Mouse (Mus musculus) ovary, postnatal 36 days (tissue): Measurements from ENCODE around the gene Ptprcap.

Experiments
- DNase-seq: peaks from one replicate; pipeline ENCODE4 v3.0.0; 2022; ENCODE audit warnings: low spot score, mixed read lengths

Ptprcap gene

GRCm38 (mm10) chr19:4166678-4167476 lies 13.5 kb downstream of the Ptprcap start:
- DNase-seq: no peak

DNA sequence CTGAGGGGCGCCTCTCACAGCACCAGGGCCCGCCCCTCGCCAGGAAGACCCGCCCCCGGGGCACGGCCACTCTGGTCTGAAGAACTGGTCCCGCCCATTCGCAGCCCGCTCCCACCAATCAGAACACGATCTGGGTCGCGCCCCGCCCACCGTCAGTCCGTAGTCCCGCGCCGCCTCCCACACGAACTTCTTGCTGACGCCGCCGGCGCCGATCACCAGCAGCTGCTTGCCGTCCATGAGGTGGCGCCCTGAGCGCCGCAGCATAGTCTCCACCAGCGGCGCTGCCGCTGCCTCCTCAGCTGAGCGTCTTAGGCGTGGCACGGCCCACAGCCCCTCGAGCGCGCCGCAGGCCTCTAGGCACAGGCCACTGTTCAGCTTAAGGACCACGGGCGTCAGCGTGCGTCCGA lies 16.0 kb downstream of the Ptprcap start:
- DNase-seq: peak; percentile 99

- no peak for DNase-seq
These were observed 16.4 kb downstream of the Ptprcap start for GRCm38 (mm10) chr19:4169810-4170209.

DNA sequence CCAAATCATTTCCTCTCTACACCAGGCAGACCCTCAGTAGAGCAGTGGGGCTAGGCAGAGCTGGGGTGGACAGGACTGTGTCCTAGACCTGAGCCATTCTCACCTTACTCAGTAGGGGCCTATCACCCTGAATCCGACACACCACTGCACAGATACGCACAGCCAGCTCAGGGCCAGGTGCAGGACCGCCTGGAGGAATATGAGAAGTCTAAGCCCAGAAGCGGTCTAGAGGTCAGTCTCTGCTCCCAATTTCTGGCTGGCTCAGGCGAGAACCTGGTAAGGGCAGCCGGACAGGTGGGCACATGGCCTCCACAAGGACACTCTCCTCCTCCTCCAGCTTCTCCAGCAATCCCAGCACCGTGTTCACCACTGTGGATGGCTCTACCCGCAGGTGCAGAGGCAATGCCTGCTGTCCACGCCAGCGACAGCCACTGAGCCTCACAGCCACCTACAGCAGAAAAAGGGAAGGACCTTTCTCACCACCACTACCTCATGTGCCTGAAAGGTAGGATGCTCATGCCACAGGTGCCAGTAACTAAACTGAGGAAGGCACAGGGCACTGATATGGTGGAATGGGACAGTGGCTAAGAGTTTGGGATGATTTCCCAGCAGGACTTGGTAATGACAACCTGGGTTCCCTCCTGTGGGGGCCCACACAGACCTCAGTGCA lies 17.5 kb downstream of the Ptprcap start:
- no peak for DNase-seq

DNA sequence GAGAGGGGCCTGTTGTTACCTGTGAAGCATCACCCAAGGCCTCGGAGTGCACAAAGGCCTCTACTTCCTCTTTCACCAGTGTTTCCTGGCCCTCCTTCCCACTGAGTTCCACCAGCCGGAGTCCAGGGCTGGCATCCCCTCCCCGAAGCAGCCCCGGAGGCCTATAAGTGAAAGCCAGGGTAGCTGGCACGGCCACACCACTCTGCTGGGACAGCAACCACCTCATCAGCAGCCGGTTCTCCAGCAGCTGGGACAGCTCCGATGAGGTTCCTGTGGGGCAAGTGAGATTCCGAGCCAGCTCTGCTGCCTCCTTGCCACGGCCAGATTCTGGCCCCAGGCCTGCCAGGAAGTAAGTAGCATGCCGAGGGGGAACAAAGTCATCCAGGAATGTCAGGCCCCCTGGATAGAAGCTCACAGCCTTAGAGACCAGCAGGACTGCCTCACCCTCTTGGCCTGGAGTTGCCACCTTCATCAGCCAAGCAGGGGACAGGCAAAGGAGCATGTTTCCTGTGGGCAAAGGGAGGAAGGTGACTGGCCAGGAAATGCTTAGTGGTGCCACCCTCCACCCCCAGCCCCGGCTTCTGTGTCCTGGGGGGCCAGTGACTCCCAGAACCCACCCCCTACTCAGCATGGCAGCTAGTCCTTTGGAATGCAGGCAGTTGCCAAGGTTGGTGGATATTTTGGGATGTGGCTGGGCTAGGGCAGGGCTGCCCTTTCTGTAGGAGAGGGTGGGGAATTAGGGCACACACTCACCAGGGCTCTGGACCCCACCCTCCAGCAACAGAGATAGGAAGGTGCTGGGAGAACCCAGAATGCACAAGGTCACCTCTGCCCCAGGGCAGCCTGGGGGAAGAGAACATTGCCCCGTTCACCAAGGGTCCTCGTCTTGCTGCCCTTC lies 18.2 kb downstream of the Ptprcap start:
- peak; percentile 7 for DNase-seq

DNA sequence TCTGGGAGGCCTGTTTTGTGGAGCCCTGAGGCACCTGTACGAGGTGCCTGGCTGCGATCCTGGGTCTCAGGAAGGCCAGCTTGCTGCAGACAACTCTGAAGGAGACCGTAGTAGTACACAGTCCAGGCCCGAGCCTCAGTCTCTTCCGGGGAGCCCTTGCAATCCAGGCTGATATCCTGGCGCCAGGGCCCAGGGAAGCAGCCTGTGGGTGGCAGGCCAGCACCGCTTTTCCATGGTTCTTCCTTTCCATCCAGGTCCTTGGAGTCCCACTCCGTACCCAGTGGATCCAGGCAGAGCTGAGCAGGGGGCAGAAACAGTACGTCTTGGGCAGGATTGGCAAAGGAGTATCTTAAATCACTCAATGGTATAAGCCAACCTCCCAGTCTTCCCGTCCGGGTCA lies 19.5 kb downstream of the Ptprcap start:
- peak; percentile 18 for DNase-seq

DNA sequence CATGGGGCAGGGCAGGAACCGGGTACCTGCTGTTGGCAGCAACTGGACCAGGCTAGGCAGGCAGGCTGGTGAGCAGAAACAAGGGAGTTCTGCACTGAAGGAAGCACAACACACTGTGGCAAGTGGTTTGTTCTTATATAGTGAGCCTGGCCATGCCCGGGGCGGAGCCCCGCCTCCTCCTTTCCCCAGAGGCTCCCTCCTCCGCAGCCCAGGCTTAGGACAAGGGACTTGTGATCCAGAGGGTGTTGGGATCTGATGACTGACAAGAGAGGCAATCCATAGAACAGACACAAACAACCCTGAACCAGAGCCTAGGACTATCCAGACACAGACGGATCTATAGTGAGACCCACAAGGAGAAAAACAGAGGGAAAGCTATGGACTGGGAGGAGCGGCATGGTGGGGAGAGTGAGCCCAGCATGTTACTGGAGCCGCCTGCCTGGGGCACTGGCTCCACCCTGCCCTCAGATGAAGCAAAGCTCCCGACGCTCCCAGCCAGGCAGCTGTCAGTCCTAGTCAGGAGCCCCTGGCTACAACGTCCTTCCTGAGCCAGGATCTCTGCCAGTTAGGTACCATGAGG lies 22.1 kb downstream of the Ptprcap start, which contains the start of gene Carns1:
Carns1 (minus strand) TSS at position 112 of the 580 bp plus-strand sequence.
- DNase-seq: peak; percentile 51

- no peak for DNase-seq
These were observed 27.0 kb downstream of the Ptprcap start for GRCm38 (mm10) chr19:4180411-4180810.

GRCm38 (mm10) chr19:4181892-4182291 lies 28.5 kb downstream of the Ptprcap start:
- no peak for DNase-seq

DNA sequence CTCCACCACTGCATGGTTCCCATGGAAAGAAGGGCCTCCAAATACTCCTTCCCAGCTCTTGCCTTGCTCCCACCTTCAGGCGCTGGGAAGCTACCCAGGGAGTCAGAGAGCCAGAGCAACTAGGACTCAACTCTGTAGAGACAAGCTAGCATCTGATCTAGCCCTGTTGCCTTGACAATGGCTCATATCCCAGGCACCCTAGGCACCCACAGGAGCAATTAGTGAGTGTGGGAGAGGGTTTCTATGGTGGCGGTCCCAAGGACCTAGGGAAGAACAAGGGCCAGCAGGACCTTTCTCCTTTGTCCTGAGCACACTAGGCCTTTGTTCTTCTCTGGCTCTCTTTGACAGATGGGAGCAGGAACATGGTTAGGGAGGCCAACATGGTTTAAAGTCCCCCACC lies 30.3 kb downstream of the Ptprcap start:
- no peak for DNase-seq

GRCm38 (mm10) chr19:4184976-4185975 lies 31.9 kb downstream of the Ptprcap start:
- DNase-seq: no peak

DNA sequence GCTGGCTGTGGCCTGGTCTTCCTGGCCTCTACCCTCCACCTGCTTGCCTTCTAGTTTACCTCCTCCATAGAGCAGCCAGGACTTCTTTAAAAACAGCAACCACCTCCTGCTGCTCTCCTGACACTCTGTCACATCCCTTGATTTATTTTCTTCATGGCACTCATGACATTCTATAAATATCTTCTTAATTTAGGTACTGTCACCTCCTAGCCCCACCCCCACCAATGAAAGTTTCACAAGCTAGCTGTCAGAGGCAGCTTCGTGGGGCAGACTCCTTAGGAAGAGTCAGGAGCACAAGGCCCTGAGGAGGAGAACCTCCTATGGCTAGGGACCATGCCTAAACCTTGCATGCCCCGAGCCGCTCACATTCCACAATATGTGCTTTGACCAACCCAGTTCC lies 33.9 kb downstream of the Ptprcap start:
- DNase-seq: no peak

DNA sequence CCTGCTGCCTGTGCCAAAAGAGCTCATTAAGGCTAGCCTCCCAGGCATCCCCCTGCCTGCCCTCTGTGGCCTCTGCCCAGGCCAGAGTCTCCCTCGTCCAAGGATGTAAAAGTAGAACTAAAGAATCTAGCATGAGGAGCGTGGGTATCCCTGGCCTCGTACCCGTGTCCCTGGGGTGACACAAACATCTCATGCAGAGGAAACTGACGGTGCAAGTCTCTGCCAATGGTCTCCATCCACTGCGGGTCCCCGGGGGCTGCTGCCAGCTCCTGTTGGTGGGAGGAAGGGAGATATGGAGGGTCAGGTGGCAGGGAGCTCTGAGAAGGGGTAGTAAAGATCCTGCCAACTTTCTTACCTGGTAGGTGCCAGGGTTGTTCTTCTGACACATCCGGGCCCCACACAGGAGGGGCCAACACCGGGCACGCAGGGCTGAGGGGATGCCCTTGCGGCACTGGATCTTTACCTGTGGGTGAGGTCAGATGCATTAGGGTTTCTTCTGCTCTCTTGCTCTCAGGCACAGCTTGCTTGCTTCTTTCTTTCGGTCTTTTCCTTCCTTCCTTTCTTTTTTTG lies 35.7 kb downstream of the Ptprcap start:
- no peak for DNase-seq

GRCm38 (mm10) chr19:4190831-4191334 lies 37.5 kb downstream of the Ptprcap start, which contains the start of gene Tbc1d10c:
Gene Tbc1d10c, minus strand, starts transcription at chr19:4191284.
- no peak for DNase-seq

DNA sequence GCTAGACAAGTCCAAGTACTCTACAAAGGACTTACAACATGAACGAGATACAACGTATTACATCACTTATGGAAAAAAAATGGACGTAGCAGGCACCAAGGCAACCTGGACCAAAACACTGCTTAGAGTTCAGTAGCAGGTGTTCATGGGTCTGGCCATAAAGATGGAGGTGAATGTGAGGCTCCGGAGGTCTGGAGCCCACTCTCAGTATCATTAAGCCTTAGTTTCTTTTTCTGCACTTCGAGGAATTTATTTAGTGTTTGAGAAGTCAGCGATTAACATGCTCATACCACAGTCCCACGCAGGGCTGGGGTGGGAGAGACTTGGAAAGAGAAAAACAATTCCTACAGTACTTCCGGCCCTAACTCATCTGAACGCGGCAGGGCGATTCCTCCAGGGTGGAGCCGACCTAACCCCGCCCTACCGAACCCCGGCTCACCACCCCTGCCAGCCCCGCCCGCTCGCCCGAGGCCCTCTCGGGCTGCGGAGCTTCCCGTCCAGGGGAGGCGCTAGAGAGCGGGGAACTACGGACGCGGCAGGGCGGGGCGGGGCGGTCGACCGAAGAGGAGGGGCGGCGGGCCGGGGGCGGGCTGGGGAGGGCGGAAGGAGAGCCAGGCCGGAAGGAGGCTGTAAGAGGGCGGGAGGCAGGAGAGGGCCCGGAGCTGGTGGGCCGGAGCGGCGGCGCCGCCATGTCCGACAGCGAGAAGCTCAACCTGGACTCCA lies 38.3 kb downstream of the Ptprcap start, which contains the start of gene Ppp1ca:
Ppp1ca (plus strand) TSS at position 538 of the 723 bp plus-strand sequence.
- DNase-seq: peak; percentile 98

- DNase-seq: no peak
These were observed 39.0 kb downstream of the Ptprcap start for GRCm38 (mm10) chr19:4192251-4192985.

GRCm38 (mm10) chr19:4193129-4193528 lies 39.7 kb downstream of the Ptprcap start:
- no peak for DNase-seq

- no peak for DNase-seq
These were observed 40.8 kb downstream of the Ptprcap start for GRCm38 (mm10) chr19:4194021-4194724.
